Mouse (Mus musculus): Measurements from ENCODE around the gene Gramd1c.

GRCm38 (mm10) chr16:44015416-44016158 is 47.6 kb downstream of the Gramd1c start:
- TF ChIP-seq USF1 (IDR thresholded peaks at IDR 0.05; ENCODE audit: low read depth): no peak
- no peak for TF ChIP-seq POLR2AphosphoS2 (IDR thresholded peaks at IDR 0.05; ENCODE audit: insufficient read length, low read depth)
- TF ChIP-seq POLR2A (IDR thresholded peaks at IDR 0.05; ENCODE audit: insufficient read length, low read depth): no peak
